In the genomic region with DNA sequence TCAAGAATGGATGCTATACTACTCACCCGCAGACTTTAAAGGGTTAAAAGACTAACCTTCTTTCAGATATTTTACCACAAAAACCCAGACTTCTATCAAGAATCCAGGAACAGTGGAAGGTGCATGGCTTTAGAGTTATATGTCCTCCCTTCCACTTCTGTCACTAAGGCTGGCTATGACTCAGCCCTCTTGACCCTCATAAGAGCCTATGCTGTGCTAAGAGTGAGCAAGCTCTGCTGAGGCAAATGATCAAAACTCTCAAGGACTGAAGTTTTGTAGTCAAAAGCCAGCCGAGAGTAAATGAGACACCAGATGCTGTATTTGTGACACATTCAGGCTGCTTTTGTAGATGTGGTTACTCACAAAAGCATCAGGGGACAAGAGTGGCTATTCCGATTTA, we compare ENCODE assay signal across 30 mouse cellular contexts.
DNase-seq lines count a peak whose midpoint lies in the region; ATAC-seq and TF ChIP-seq lines count a peak whose summit lies in the region.
"Had no signal": no experiment of that assay in that cellular context is flagged by ENCODE, and none has a peak within 500 bp of the region (broad histone marks: within the 10 kb centered on the region; RNA-seq: fewer than 3 reads in every experiment).

No protein-coding gene starts in this region.

- H3K27ac ChIP-seq in left cerebral cortex, adult 2 months = peak overlapping the region; percentile 53; the same call in 1 of the 2 replicates
- no peak overlapping the region for H3K27ac ChIP-seq in forebrain, embryonic 12.5 days
- H3K27ac ChIP-seq: embryonic facial prominence, embryonic 12.5 days; gastrocnemius, adult 2 months; heart, adult 2 months; hindbrain, embryonic 15.5 days; limb, embryonic 13.5 days; midbrain, embryonic 10.5 days; midbrain, embryonic 15.5 days; stomach, postnatal 0 days had no signal

- TF ChIP-seq POLR2A in lung, adult 2 months (IDR thresholded peaks at IDR 0.05; ENCODE audit: borderline replicate concordance, extremely low read depth, low read depth, low read length) = no peak

- intact Hi-C loops in left cerebral cortex, adult 2 months (cut with DNase I) = no loop called here

- no peaks in the 10 kb centered on the region for H3K9me3 ChIP-seq in forebrain, embryonic 12.5 days
- H3K9me3 ChIP-seq: embryonic facial prominence, embryonic 12.5 days; heart, embryonic 12.5 days; hindbrain, embryonic 15.5 days; limb, embryonic 13.5 days; midbrain, embryonic 10.5 days; midbrain, embryonic 15.5 days had no signal

- TF ChIP-seq CTCF in left cerebral cortex, adult 2 months (IDR thresholded peaks at IDR 0.05) = no peak
- no peak for TF ChIP-seq CTCF in lung, adult 2 months (IDR thresholded peaks at IDR 0.05; ENCODE audit: insufficient read depth, low read length)

- no peak for ATAC-seq in CD4-positive, CD25-positive, alpha-beta regulatory T cell, adult 4 months
- ATAC-seq in forebrain, embryonic 12.5 days (ENCODE audit: low FRiP score) = no peak
- ATAC-seq: activated CD4-positive, CD25-positive, alpha-beta regulatory T cell, adult 4 months; forebrain, embryonic 16.5 days; inflammation-experienced regulatory T-cells, adult 6 months; midbrain, embryonic 15.5 days had no signal

- H3K9ac ChIP-seq in forebrain, embryonic 12.5 days = no peak overlapping the region
- H3K9ac ChIP-seq: embryonic facial prominence, embryonic 12.5 days; heart, embryonic 12.5 days; hindbrain, embryonic 15.5 days; limb, embryonic 13.5 days; midbrain, embryonic 15.5 days had no signal

- no peak overlapping the region for H3K4me2 ChIP-seq in forebrain, embryonic 12.5 days
- H3K4me2 ChIP-seq: embryonic facial prominence, embryonic 12.5 days; heart, embryonic 12.5 days; hindbrain, embryonic 15.5 days; limb, embryonic 13.5 days; liver, embryonic 11.5 days; midbrain, embryonic 15.5 days had no signal

- no peaks in the 10 kb centered on the region for H3K36me3 ChIP-seq in forebrain, embryonic 12.5 days (replicated peaks)
- H3K36me3 ChIP-seq: heart, embryonic 12.5 days; hindbrain, embryonic 15.5 days; limb, embryonic 13.5 days; midbrain, embryonic 15.5 days had no signal

- H3K4me3 ChIP-seq in left cerebral cortex, adult 2 months = no peak overlapping the region
- no peak overlapping the region for H3K4me3 ChIP-seq in lung, adult 2 months (replicated peaks; ENCODE audit: extremely low read depth, low read depth, low read length)
- no peak overlapping the region for H3K4me3 ChIP-seq in forebrain, embryonic 12.5 days (replicated peaks)
- H3K4me3 ChIP-seq: embryonic facial prominence, embryonic 12.5 days; gastrocnemius, adult 2 months; heart, adult 2 months; heart, embryonic 12.5 days; hindbrain, embryonic 15.5 days; limb, embryonic 13.5 days; midbrain, embryonic 10.5 days; midbrain, embryonic 15.5 days had no signal

- WGBS in lung, adult 2 months = 80% methylated on average over 3 of the region's 3 CpGs
- 87% methylated on average over 3 of the region's 3 CpGs for WGBS in forebrain, embryonic 12.5 days

- H3K4me1 ChIP-seq in lung, adult 2 months (ENCODE audit: control insufficient read depth, insufficient read depth, low read length) = no peaks in the 10 kb centered on the region
- H3K4me1 ChIP-seq in forebrain, embryonic 12.5 days = no peaks in the 10 kb centered on the region; the same call in 1 of the 2 replicates
- H3K4me1 ChIP-seq: embryonic facial prominence, embryonic 12.5 days; heart, embryonic 12.5 days; hindbrain, embryonic 15.5 days; midbrain, embryonic 15.5 days had no signal

- DNase-seq in left cerebral cortex, adult 2 months (ENCODE audit: extremely low spot score in 1 of 2, low spot score in 2 of 2) = no peak
- no peak for DNase-seq in left cerebral cortex, adult 8-10 months (ENCODE audit: low spot score in 2 of 2)
- peak; percentile 46 for DNase-seq in lung, adult 2 months
- peak; percentile 47 for DNase-seq in lung, postnatal 14 days
- DNase-seq in cerebellum, adult 8-10 months = no peak
- DNase-seq: B cell, adult 2 months; cerebellum, adult 18-20 months; embryo, embryonic 11 days; gastrocnemius, adult 2 months; gastrocnemius, postnatal 36 days; heart, adult 2 months; kidney, adult 11 months; kidney, postnatal 25 days; spleen, adult 18-20 months; thymus, adult 18-20 months; thymus, postnatal 25 days had no signal

- no peaks in the 10 kb centered on the region for H3K27me3 ChIP-seq in forebrain, embryonic 12.5 days
- H3K27me3 ChIP-seq: CH12.LX; embryonic facial prominence, embryonic 12.5 days; heart, embryonic 12.5 days; hindbrain, embryonic 15.5 days; limb, embryonic 13.5 days; midbrain, embryonic 15.5 days had no signal

Comparison
In these comparisons a context has a peak if more than half of its experiments do, and no peak if none do; other contexts are left out.
1. DNase-seq: peak in lung, adult 2 months (single experiment) and lung, postnatal 14 days (single experiment); none in left cerebral cortex, adult 2 months (0 of 2), left cerebral cortex, adult 8-10 months (0 of 2) and cerebellum, adult 8-10 months (single experiment).